Mouse (Mus musculus): ENCODE data around the gene Icam2.
A peak's percentile ranks its signal among the peaks of the same experiment; 100 is the strongest.
"Not testable (repeated sequence)": the region's sequence is repeated elsewhere in the genome, so short reads cannot be mapped to it uniquely, and the experiment has no call there.

Icam2 gene

DNA sequence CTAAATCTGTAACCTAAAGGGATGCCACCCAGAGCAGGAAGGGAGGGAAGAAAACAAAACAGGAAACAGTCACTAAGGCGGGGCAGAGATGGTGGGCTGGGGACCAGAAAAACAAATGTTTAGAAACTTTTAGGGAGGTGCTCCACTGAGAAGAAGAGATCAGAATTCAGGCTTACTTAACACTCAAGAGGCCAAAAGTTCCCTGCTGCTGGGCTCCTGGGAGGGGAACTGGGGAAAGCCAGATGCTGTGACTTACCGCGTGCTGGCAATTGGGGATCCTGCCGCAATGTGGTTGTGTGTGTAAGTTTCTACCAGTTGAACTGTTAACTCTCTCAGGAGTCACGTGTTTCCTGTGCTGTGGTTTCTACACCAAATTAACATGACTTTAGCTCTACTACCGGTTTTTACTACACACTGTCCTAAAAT lies at the start of gene Icam2:
Icam2 (minus strand) TSS at position 285 of the 426 bp plus-strand sequence.
- no peak for ATAC-seq (ENCODE audit: insufficient number of reproducible peaks, low FRiP score, low TSS enrichment)

DNA sequence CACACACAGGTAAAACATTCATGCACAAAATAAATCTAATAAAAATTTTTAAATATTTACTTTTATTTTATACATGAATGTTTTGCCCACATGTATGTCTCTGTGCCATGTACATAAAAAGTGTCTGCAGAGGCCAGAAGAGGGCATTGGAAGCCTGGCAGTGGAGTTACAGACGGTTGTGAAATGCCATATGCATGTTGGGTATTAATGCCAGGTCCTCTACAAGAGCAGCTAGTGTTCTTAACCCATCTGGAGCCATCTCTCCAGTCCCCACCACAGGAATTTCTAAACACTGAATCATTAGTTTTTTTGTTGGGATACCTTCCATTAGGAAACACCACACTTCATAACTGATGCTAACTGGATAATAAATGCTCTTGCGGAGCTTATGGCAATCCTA lies 49.7 kb upstream of the Icam2 start:
- ATAC-seq (ENCODE audit: insufficient number of reproducible peaks, low FRiP score, low TSS enrichment): no peak

DNA sequence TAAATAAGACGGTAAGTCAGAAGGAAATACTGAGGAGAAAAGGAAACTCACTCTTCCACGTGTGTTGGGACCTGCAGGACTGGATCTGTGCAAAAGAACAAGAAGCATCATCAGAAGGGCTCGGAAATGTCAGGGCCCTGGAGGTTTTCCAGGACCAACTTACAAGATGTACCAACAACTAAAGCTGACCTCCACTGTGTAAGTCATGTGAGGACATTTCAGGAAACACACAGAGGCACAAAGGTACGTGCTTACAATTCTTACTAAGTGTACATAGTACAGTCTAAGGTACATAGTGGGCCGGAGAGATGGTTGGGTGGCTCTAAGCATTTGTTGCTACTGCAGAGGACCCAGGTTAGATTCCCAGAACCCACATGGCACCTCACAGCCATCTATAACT lies 49.2 kb upstream of the Icam2 start:
- no peak for ATAC-seq (ENCODE audit: insufficient number of reproducible peaks, low FRiP score, low TSS enrichment)

DNA sequence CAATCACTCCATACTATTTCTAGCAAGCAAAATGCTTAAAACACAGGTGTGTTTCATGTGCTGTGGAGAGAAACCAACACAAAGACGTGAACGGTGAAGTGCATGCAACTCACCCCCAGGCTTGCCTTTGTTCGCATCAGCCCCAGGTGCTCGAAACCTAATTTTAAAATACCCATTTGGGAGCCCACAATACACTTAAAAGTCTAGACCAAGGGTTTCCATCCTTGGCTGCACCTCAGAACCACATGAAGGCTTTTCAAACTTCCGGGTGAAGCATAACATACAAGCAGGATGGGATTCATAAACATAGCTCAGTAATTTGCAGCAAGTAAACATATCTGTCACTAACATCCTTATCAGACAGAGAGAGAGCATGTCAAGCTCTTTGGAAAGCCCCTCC lies 42.5 kb upstream of the Icam2 start:
- ATAC-seq (ENCODE audit: insufficient number of reproducible peaks, low FRiP score, low TSS enrichment): no peak

DNA sequence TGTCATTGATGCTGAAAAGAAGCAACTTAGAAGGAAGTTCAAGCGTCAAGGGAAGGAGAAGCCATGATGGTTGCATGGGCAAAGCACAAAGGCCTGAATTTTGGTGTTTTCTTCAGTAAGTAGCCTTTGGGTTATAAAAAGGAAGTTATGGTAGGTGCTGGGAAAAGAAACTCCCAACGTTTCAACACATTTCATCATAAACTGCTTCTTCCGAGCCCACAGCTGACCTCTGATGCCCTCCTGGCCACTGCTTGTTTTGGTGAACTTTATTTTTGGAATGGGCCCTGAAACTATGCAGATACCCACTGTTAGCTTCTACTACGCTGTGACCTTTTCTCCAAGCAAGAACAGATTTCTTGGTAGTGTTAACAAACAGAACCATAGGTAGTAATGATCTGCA lies 41.8 kb upstream of the Icam2 start:
- no peak for ATAC-seq (ENCODE audit: insufficient number of reproducible peaks, low FRiP score, low TSS enrichment)

DNA sequence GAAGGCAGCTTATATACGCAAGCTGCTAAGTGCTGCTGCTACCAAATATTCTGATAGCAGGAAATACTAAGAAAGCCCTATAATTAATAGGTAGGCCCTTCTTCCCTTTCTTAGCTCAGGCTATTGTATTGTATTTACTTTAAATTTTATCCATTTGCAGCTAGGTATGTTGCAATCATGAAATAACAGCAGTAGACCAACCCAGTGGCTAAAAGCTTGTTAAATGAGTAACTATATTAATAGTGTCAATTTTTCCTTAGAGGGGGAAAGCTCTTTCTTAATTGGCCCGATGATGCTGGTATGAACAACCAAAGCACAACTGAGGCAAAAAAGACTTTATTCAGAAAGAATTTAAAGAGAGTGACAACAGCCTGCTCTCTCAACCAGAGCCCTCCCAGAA lies 40.7 kb upstream of the Icam2 start:
- no peak for ATAC-seq (ENCODE audit: insufficient number of reproducible peaks, low FRiP score, low TSS enrichment)

DNA sequence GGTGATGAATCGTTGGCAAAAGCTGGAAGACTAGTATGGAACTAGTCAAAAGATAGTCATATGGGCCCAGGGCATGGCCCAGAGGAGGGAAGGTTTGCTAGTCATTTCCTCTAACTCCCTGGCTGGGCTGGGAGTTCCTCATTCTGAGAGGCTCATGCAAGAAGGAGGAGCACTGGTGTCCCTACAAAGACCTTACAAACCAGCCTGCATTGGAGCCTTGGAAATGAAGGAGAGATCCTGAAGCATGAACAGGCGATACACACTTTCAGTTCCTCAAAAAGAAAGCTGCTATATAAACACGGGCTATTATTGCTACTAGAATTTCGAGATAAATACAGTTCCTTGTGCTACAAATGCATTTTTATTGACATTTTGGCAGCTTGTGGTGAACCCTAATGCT lies 40.2 kb upstream of the Icam2 start:
- no peak for ATAC-seq (ENCODE audit: insufficient number of reproducible peaks, low FRiP score, low TSS enrichment)

DNA sequence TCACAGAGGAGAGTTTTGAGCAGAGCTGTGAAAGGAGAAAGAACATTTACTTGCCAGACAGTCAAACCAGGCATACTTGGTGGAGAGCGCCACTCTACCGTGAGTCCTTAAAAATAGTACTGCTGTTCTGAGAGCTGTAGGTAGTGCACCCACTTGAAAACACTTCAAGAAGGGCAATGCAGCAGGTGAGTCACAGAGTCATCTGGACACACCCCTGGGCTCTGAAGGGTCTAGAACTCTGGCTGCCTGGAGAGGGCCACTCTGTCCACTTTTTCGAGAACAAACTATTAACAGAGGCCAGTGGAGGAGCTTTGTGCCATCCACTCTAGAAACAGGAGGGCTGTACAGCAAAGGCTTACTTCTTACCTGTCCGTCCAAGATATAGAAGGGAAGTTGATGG lies 38.6 kb upstream of the Icam2 start:
- no peak for ATAC-seq (ENCODE audit: insufficient number of reproducible peaks, low FRiP score, low TSS enrichment)

DNA sequence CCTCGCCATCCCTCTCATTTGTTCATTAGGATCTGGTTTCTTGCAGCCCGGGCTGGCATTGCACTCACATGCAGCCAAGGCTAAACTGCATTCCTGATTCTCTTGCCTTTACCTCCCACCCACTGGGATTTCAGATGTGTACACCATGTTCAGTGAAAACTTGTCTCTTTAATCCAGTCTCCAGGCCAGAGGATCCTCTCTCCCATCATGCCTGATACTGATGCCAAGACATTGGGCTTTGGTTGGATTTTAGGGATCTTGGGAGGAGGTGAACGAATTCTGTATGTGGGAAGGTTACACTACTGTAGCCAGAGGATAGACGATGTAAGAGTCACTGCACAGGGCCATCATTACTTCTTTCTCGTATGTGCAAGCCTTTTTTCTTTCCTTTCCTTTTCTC lies 37.3 kb upstream of the Icam2 start:
- ATAC-seq (ENCODE audit: insufficient number of reproducible peaks, low FRiP score, low TSS enrichment): no peak

DNA sequence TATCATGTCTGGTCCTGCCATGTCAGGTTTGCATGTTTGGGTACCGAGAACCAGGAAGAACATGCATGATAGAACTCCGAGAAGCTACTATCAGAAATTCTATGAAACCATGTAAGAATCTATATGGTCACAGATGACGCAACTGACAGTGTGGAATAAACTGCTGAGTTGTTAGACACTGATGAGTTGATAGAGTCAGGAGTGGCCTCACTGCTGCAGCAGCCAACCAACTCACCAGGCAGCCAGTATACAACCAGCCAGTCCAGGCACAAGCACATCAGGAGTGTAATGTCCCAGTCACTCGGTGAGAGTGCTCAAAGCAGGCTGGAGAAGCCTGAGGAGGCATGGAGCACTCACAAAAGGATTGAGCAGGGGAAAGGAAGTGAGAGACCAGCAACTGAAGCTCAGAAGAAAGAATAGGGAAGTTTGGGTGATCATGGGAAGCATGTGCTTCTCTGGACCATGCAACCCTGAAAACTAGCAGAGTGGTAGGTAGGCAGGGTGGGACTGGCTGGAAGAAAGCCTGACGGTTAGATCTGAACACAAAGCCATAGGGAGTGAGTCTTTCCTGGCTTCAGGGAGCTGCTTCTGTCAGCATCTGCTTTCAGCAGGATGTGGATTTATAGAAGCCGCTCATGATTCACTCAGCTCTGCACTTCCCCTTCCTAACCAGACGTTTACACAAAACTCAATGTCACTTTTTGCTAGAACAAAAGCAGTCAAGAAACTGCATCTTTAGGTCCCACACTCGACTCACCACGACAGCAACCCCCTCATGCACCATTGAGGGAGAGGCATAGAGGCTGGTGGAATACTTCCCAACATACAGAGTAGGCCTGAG lies 31.6 kb upstream of the Icam2 start:
- no peak for ATAC-seq (ENCODE audit: insufficient number of reproducible peaks, low FRiP score, low TSS enrichment)

DNA sequence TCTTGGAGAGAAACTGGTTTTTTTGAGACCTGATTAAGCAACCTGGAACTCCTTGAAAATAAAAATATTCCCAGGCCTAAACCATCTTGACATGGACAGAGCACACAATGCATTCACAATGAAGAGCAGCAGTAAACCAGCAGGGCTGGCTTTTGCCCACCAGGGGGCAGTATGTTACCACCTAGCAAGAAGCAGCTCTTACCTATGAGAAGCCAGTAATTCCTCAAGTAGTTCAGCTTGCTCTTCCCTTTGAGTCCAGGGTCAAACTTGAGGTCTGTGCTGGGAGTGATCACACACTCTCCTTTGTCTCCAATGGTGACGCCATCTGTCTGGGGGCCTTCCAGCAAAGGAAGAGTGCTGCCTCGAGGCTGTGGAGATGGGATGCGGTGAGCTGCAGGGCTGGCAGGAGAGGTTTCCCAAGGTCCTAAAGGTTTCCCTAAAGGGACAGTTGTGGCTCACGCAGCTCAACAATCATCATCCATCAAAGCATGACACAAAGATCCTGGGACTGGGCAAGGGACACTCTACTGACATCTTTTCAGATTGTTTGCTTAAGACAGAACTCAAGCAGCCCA lies 30.8 kb upstream of the Icam2 start:
- ATAC-seq (ENCODE audit: insufficient number of reproducible peaks, low FRiP score, low TSS enrichment): peak; percentile 40; the same call in 1 of the 2 replicates

DNA sequence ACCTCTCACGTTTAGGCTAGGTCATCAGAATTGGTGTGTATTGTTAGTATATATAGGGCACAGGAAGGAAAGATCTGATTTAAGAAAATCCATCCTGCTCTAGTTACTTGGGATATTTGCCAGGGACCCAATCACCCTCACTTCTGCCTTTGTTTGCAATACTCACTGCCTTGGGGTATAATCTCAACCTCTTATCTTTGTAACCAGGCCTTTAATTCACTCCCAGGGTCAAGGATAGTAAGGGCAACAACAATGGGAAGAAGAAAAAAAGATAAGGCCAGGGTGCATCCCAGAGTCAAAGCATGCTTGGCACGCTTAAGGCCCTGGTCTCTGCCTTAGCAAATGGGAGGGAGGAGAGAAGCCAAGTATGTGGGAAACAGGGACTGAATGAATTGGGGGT lies 30.0 kb upstream of the Icam2 start:
- ATAC-seq (ENCODE audit: insufficient number of reproducible peaks, low FRiP score, low TSS enrichment): no peak

DNA sequence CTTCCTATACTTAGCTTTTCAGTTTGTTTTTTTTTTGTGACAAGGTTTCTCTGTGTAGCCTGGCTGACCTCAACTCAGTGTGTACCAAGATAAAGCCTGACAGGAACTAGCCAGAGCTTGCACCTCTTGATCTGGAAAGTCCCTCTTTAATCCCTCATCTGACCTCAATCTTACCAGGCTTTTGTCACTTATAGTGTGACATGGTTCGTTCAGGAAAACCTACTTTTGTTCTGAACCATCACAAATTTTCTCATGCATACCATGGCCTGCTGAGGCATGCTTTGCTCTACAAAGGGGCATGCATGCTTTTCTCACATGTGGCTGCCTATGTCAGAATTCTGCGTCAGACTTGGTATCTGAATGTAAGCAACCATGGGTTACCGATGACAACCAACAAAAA lies 28.5 kb upstream of the Icam2 start:
- ATAC-seq (ENCODE audit: insufficient number of reproducible peaks, low FRiP score, low TSS enrichment): no peak

DNA sequence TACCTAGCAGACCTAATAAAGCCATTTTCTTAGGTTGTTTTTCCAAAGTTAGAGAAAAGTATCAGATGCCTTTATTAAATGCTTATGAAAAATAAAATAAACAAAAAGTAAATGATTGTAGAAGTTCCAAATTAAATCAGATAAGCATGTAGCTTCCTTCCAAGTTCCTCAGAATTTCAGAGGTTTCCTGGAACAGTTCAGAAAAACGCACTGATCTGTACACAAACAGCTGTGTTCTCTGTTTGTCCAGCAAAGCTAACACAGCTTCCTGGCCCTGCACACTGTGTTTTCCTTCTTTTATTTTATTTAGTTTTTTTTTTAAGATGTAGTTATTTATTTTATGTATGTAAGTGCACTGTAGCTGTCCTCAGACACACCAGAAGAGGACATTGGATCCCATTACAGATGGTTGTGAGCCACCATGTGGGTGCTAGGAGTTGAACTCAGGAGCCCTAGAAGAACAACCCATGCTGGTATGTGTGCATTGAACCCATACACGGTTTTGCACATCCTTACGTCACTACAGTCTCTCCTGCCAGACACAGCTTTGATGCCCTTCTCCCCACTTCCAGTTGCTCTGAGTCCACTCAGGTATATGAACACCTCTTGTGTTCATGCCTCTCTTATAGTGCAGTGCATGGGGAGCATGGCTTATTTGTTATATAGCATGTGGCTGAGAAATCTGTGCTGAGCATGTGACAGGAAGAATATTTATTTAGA lies 24.9 kb upstream of the Icam2 start:
- ATAC-seq (ENCODE audit: insufficient number of reproducible peaks, low FRiP score, low TSS enrichment): no peak

DNA sequence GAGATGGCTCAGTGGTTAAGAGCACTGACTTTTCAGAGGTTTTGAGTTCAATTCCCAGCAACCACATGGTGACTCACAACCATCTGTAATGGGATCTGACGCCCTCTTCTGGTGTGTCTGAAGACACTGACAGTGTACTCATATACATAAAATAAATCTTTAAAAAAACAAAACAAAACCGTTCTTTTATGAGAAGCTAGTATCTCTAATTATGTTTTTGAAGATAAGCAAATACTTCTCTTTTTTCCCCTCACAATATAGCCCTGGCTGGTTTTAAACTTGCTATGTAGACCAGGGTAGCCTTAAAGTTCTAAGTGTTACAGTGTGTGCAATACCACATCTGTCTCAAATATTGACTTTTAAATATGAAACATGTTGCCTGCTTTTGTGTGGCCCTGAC lies 23.3 kb upstream of the Icam2 start:
- no peak for ATAC-seq (ENCODE audit: insufficient number of reproducible peaks, low FRiP score, low TSS enrichment)

DNA sequence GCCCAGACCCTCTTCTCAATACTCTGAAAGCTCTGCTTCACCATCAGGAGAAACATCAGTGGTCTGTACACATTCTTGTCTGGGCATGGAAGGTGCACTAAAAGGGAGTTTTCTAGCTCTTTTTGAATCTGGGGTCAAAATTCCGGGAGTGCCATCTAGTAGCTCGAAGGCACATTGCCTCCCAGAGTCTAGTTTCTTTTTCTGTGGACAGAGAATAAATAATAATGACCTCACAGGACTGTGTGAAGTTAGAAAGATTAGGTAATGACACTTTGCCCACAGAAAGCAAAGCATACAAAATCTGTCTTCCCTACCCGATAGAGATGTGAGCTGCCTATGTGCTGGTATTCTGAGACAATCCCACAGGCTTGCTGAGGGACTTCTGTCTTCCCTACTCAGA lies 22.6 kb upstream of the Icam2 start:
- no peak for ATAC-seq (ENCODE audit: insufficient number of reproducible peaks, low FRiP score, low TSS enrichment)

DNA sequence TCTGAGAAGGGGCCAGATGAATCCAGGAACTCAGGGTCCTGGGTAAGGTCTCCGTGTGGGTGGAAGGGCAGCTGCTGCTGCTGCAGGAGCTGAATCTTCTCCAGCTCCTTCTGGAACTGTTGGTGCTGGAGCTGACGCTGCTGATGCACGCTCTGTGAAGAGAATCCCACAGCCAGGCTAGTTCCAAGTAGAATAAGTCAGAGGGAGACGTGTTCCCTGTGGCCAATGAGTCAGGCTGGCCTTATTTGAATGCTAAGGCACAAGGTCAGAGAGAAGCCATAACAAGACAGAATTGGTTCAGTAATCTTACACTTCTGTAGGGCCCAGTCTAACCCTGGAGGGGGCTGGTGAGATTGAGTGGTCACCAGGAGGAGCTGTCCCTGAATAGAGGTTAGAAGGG lies 22.1 kb upstream of the Icam2 start:
- ATAC-seq (ENCODE audit: insufficient number of reproducible peaks, low FRiP score, low TSS enrichment): no peak

DNA sequence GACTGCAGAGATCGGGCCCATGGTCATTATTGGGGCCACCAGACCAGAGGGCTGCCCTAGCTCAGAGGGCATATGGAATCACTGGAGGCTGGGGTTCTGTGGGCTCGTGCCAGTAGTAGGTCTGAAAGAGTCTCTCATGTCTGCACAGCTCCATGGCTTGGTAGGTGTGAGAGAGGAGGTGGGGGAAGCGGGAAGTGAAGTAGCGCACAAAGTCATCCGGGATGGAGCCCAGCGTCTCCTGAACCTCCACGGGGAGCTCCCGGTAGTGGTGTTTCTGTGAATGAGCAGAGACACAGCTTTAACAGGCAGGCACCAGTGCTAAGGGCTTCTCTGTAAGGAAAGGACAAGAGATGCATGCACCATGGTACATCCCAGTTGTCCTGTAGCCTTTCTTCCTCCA lies 10.6 kb upstream of the Icam2 start:
- ATAC-seq (ENCODE audit: insufficient number of reproducible peaks, low FRiP score, low TSS enrichment): no peak

DNA sequence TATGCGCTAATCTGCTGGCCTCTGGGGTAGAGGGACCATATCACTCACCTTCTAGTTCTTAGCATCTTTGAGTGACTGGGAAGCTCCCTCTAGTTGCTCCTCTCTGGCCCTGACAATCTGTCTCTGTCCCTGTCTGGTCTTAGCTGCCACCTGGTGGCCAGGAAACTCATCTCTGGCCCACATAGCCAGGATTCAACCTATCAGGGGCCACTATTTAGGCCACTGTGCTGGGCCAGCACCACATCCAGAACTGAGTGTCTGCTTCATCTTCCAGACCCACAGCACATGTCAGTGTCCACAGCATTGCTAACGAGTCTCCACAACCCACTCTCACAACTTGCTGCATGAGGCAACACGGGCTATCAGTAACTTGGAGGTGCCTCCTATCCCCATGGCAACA lies 9.8 kb upstream of the Icam2 start:
- ATAC-seq (ENCODE audit: insufficient number of reproducible peaks, low FRiP score, low TSS enrichment): peak; percentile 56; the same call in 1 of the 2 replicates

DNA sequence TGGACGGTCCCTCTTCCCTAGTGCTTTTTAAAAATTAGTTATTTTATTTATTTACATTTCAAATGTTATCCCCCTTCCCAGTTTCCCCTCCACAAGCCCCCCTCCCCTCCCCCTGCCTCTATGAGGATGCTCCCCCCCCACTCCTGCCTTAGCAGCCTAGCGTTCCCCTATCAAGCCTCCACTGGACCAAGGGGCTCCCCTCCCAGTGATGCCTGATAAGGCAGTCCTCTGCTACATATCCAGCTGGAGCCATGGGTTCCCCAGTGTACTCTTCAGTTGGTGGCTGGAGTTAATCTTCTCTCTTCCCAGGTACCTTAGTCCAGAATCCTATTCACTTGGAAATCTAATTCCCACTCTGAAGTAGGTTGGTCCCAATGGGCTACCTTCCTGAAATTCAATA lies 6.2 kb upstream of the Icam2 start:
- ATAC-seq (ENCODE audit: insufficient number of reproducible peaks, low FRiP score, low TSS enrichment): not testable (repeated sequence)

DNA sequence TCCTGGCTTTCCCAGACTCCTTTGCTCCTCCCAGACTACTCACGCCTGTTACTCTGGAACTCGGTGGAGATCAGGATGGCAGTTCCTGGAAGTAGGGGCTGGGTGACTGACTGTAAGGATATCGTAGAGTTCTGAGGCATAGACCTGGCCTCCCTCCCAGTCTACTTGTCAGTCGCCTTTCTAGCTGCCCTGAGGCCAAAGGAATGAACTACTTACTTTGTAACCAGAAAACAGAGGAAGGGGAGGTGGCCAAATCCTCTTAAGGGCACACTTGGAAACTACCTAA lies 5.4 kb upstream of the Icam2 start:
- no peak for ATAC-seq (ENCODE audit: insufficient number of reproducible peaks, low FRiP score, low TSS enrichment)
